Mouse (Mus musculus): ENCODE data around the gene Icam5.

GRCm38 (mm10) chr9:21031896-21032351 lies at the start of gene Icam5:
- TF ChIP-seq CTCF (IDR thresholded peaks at IDR 0.05) (no peak), EP300 (IDR thresholded peaks at IDR 0.05; ENCODE audit: insufficient read depth, low read depth, low read length) (no peak), POLR2A (IDR thresholded peaks at IDR 0.05; ENCODE audit: insufficient read depth, low read depth, low read length) (no peak)

All from heart, adult 2 months (tissue).